Mouse (Mus musculus) heart, embryonic 10.5 days (tissue): ENCODE results near the gene Prss21. TPM values are rescaled to one million over a fixed set of nuclear protein-coding genes. Genes with fewer than 3 reads are reported as not detected.
"Not testable (repeated sequence)": the region's sequence is repeated elsewhere in the genome, so short reads cannot be mapped to it uniquely, and the experiment has no call there.

Experiments
- DNase-seq: peaks from one replicate; pipeline ENCODE4 v3.0.0-alpha.2; 2017; ENCODE audit warnings: low spot score
- H3K27ac ChIP-seq: fragments of 300-500 bp; sonication (generic); 2 replicates; pipeline ENCODE4 v1.5.1; 2016; ENCODE audit warnings: mild to moderate bottlenecking
- H3K27me3 ChIP-seq: fragments of 300-500 bp; sonication (generic); 2 replicates; pipeline ENCODE4 v1.6.1; 2016; ENCODE audit warnings: mild to moderate bottlenecking; ENCODE audit not compliant: poor library complexity, insufficient read depth, severe bottlenecking
- H3K36me3 ChIP-seq: fragments of 300-500 bp; sonication (generic); 2 replicates; pipeline ENCODE4 v1.6.1; 2016; ENCODE audit warnings: mild to moderate bottlenecking, moderate library complexity
- H3K4me1 ChIP-seq: fragments of 300-500 bp; sonication (generic); 2 replicates; pipeline ENCODE4 v1.6.1; 2016; ENCODE audit warnings: mild to moderate bottlenecking
- H3K4me3 ChIP-seq: fragments of 300-500 bp; sonication (generic); 2 replicates; pipeline ENCODE4 v1.5.1; 2016; ENCODE audit warnings: mild to moderate bottlenecking, moderate library complexity
- H3K9me3 ChIP-seq: fragments of 300-500 bp; sonication (generic); 2 replicates; pipeline ENCODE4 v1.6.1; 2016; ENCODE audit warnings: mild to moderate bottlenecking, moderate library complexity
- WGBS: fragments of 180-500 bp; shearing (Covaris S2); methylation state at CpG from one replicate; pipeline ENCODE4 v1.1.7; 2016; 5-methylcytosine and 5-hydroxymethylcytosine counted together
- microRNA-seq: library from miRNA; unstranded; fragments of <30 nt; microRNA quantifications from one replicate; pipeline ENCODE4, GENCODE M21; 2017
- polyA plus RNA-seq: library from polyadenylated mRNA; unstranded; fragments of >200 nt; fragmentation: Nextera tagmentation; extraction: Ambion mirVana; gene quantifications from 2 replicates; pipeline ENCODE4 v1.2.1, GENCODE M21; 2016

Prss21 gene
- polyA plus RNA-seq, 1 experiment from 2014 or later: not detected

- Histone ChIP-seq H3K4me1 (peaks cover 10% of the 10 kb centered on the region), H3K27me3 (peaks cover 4% of the 10 kb centered on the region; the same call in 1 of the 2 replicates), H3K4me3 (no peak overlapping the region), H3K27ac (no peak overlapping the region), H3K36me3 (no peaks in the 10 kb centered on the region), H3K9me3 (no peaks in the 10 kb centered on the region)
- WGBS: 43% methylated on average over 8 of the region's 8 CpGs
- no peak for DNase-seq
Observed at GRCm38 (mm10) chr17:23873884-23874856, 6.3 kb downstream of the Prss21 start.

GRCm38 (mm10) chr17:23876741-23877140 is 8.9 kb downstream of the Prss21 start:
- Histone ChIP-seq H3K4me1 (peaks cover 4% of the 10 kb centered on the region), H3K4me3 (no peak overlapping the region), H3K36me3 (no peaks in the 10 kb centered on the region), H3K9me3 (no peaks in the 10 kb centered on the region), H3K27ac (no peak overlapping the region), H3K27me3 (peaks cover 4% of the 10 kb centered on the region; the same call in 1 of the 2 replicates)
- 59% methylated on average over 3 of the region's 3 CpGs for WGBS
- DNase-seq: no peak

- Histone ChIP-seq H3K27me3 (peaks cover 4% of the 10 kb centered on the region; the same call in 1 of the 2 replicates), H3K36me3 (no peaks in the 10 kb centered on the region), H3K4me1 (peaks cover 4% of the 10 kb centered on the region), H3K4me3 (no peak overlapping the region), H3K27ac (no peak overlapping the region), H3K9me3 (no peaks in the 10 kb centered on the region)
- 82% methylated on average over 2 of the region's 2 CpGs for WGBS
- DNase-seq: no peak
Observed at GRCm38 (mm10) chr17:23877166-23877565, 9.3 kb downstream of the Prss21 start.

GRCm38 (mm10) chr17:23880576-23880975 is 12.7 kb downstream of the Prss21 start, which contains the start of the genes Dcpp1 and Dcpp2:
Gene Dcpp1, plus strand, starts transcription at chr17:23880876.
Gene Dcpp2, plus strand, starts transcription at chr17:23880880.
- H3K9me3 ChIP-seq, DNase-seq, H3K36me3 ChIP-seq, H3K4me1 ChIP-seq, H3K27me3 ChIP-seq, H3K27ac ChIP-seq, H3K4me3 ChIP-seq: not testable (repeated sequence)
- WGBS: 44% methylated on average over 4 of the region's 4 CpGs

- H3K36me3 ChIP-seq, H3K27ac ChIP-seq, DNase-seq, H3K27me3 ChIP-seq, H3K4me1 ChIP-seq, H3K4me3 ChIP-seq, H3K9me3 ChIP-seq: not testable (repeated sequence)
- 60% methylated on average over 4 of the region's 4 CpGs for WGBS
Observed at GRCm38 (mm10) chr17:23917158-23917557, 49.3 kb downstream of the Prss21 start, which contains the start of gene Dcpp3. Gene Dcpp3, plus strand, starts transcription at chr17:23917458.

Small RNA genes lying within 50 kb of the gene (microRNA-seq; reads per million reads assigned to microRNA genes)
- gene Mir5125: 2.0 reads per million

Other genes starting within 250 kb of the Prss21 start
- gene Mmp25, start 222.8 kb upstream of the Prss21 start, polyA plus RNA-seq: 0.39 and 0.43 TPM in 2 replicates
- gene Bicdl2, start 207.6 kb upstream of the Prss21 start, polyA plus RNA-seq: 0.28 and 0.40 TPM in 2 replicates
- gene Hcfc1r1, start 194.5 kb upstream of the Prss21 start, polyA plus RNA-seq: 152 and 305 TPM in 2 replicates
- gene Thoc6, start 194.2 kb upstream of the Prss21 start, polyA plus RNA-seq: 60.1 and 63.7 TPM in 2 replicates
- 35.4 and 72.4 TPM in 2 replicates for gene Tnfrsf12a, start 190.6 kb upstream of the Prss21 start, polyA plus RNA-seq
- gene Cldn6, start 188.8 kb upstream of the Prss21 start, polyA plus RNA-seq: 7.0 and 33.4 TPM in 2 replicates
- 0.76 and 2.4 TPM in 2 replicates for gene Cldn9, start 184.0 kb upstream of the Prss21 start, polyA plus RNA-seq
- gene 1520401A03Rik, start 145.3 kb upstream of the Prss21 start, polyA plus RNA-seq: not detected in 2 replicates
- 46.5 and 53.2 TPM in 2 replicates for gene Pkmyt1, start 141.7 kb upstream of the Prss21 start, polyA plus RNA-seq
- gene Paqr4, start 127.2 kb upstream of the Prss21 start, polyA plus RNA-seq: 8.7 and 9.3 TPM in 2 replicates
- gene Kremen2, start 122.2 kb upstream of the Prss21 start, polyA plus RNA-seq: 0.43 and 1.9 TPM in 2 replicates
- gene Flywch1, start 96.5 kb upstream of the Prss21 start, polyA plus RNA-seq: 97.9 and 117 TPM in 2 replicates
- gene Flywch2, start 82.0 kb upstream of the Prss21 start, polyA plus RNA-seq: 9.0 and 20.3 TPM in 2 replicates
- gene Srrm2, start 77.5 kb upstream of the Prss21 start, polyA plus RNA-seq: 342 and 505 TPM in 2 replicates
- gene Elob, start 38.9 kb upstream of the Prss21 start, polyA plus RNA-seq: 907 and 984 TPM in 2 replicates
- not detected in 2 replicates for gene Prss33, start 32.0 kb upstream of the Prss21 start, polyA plus RNA-seq
- not detected in 2 replicates for gene Prss32, start 24.2 kb upstream of the Prss21 start, polyA plus RNA-seq
- 0.41 and 1.5 TPM in 2 replicates for gene Prss41, start 23.9 kb upstream of the Prss21 start, polyA plus RNA-seq
- gene Dcpp1, start 12.8 kb downstream of the Prss21 start, polyA plus RNA-seq: not detected in 2 replicates
- gene Dcpp2, start 12.8 kb downstream of the Prss21 start, polyA plus RNA-seq: not detected in 2 replicates
- gene Dcpp3, start 49.4 kb downstream of the Prss21 start, polyA plus RNA-seq: not detected in 2 replicates
- 0.21 TPM in 1 of 2 replicates, not detected in the other for gene Sbp, start 73.6 kb downstream of the Prss21 start, polyA plus RNA-seq
- gene Sbpl, start 87.2 kb downstream of the Prss21 start, polyA plus RNA-seq: not detected in 2 replicates
- gene Prss30, start 112.5 kb downstream of the Prss21 start, polyA plus RNA-seq: 0.18 TPM in 1 of 2 replicates, not detected in the other
- 0.25 and 1.2 TPM in 2 replicates for gene Prss22, start 130.0 kb downstream of the Prss21 start, polyA plus RNA-seq
- gene Prss27, start 170.1 kb downstream of the Prss21 start, polyA plus RNA-seq: 0.38 and 1.2 TPM in 2 replicates
- gene Kctd5, start 205.4 kb downstream of the Prss21 start, polyA plus RNA-seq: 55.2 and 71.8 TPM in 2 replicates